Mouse (Mus musculus): ENCODE measurements around the gene Mettl3. TPM values are rescaled to one million over a fixed set of nuclear protein-coding genes. Genes with fewer than 3 reads are reported as not detected.

Mettl3 gene
- 62.6 TPM for polyA plus RNA-seq (2017; shearing (Covaris generic))

GRCm38 (mm10) chr14:52304644-52305271 lies at the start of gene Mettl3:
Mettl3 (minus strand) TSS chr14:52305128.

DNA sequence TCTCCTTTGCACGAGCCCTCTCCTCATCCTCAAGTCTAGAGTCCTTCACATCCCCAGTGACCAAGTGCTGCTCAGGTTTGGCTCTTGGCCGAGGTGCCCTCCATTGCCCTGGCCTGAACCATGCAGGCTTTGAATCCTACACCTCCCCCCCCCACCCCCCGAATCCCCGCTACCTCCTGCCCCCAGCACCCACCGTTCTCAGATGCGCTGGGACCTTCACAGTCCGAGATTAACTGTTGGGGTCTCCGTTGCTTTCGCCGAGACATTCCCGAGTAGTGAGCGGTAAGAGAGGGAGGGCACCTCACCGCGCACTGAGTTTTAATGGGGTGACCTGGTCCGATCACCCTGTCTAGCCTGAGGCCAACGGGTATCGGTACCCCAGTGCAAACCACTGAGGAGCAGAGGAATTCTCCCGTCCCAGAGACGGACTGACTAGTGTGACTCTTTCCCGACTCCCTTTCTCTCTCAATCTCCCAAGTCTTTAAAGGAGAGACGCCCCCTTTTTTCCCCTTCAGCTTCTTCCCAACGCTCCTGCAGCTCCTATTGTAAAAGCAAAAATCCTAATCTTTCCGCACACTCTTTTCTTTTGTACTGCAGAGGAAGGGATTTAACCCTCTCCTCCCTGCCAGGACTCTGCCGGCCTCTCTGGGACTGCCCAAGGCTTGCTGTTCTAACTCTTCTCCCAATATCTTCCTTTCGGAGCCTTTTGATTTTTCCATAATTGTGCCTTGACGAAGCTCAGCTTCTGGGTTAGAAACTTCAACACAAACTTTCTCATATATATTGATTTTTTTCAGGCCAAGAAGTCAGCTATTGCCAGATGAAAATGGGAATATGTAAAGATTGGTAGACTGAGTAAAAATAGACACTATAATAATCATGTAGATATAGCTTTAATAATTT lies 23.2 kb upstream of the Mettl3 start, which contains the start of gene Sall2:
TSS of gene Sall2 (minus strand) at position 853 of the 903 bp plus-strand sequence.

GRCm38 (mm10) chr14:52278932-52279746 lies 25.8 kb downstream of the Mettl3 start, which contains the start of the genes Tox4 and Rab2b:
Tox4 (plus strand) TSS chr14:52279146.
Rab2b (minus strand) TSS chr14:52279545.

GRCm38 (mm10) chr14:52257484-52258213 lies 47.3 kb downstream of the Mettl3 start, which contains the start of gene Chd8:
Chd8 (minus strand) TSS chr14:52257780.

Other genes starting within 250 kb of the Mettl3 start
- gene Hnrnpc, start 201.1 kb downstream of the Mettl3 start, polyA plus RNA-seq (2017; shearing (Covaris generic)): 468 TPM
- gene Rpgrip1, start 194.4 kb downstream of the Mettl3 start, polyA plus RNA-seq (2017; shearing (Covaris generic)): 5.3 TPM
- 17.0 TPM for gene Supt16, start 107.7 kb downstream of the Mettl3 start, polyA plus RNA-seq (2017; shearing (Covaris generic))
- gene Chd8, start 47.3 kb downstream of the Mettl3 start, polyA plus RNA-seq (2017; shearing (Covaris generic)): 42.7 TPM
- gene Tox4, start 26.0 kb downstream of the Mettl3 start, polyA plus RNA-seq (2017; shearing (Covaris generic)): 128 TPM
- 19.6 TPM for gene Rab2b, start 25.6 kb downstream of the Mettl3 start, polyA plus RNA-seq (2017; shearing (Covaris generic))
- gene Sall2, start 23.6 kb upstream of the Mettl3 start, polyA plus RNA-seq (2017; shearing (Covaris generic)): 0.97 TPM
- gene Olfr1513, start 51.3 kb upstream of the Mettl3 start, polyA plus RNA-seq (2017; shearing (Covaris generic)): not detected
- gene Olfr1512, start 74.0 kb upstream of the Mettl3 start, polyA plus RNA-seq (2017; shearing (Covaris generic)): not detected
- gene Olfr1511, start 92.3 kb upstream of the Mettl3 start, polyA plus RNA-seq (2017; shearing (Covaris generic)): not detected
- not detected for gene Olfr1510, start 109.2 kb upstream of the Mettl3 start, polyA plus RNA-seq (2017; shearing (Covaris generic))
- not detected for gene Olfr1509, start 137.9 kb upstream of the Mettl3 start, polyA plus RNA-seq (2017; shearing (Covaris generic))
- gene Olfr1508, start 162.4 kb upstream of the Mettl3 start, polyA plus RNA-seq (2017; shearing (Covaris generic)): not detected
- gene Olfr1507, start 190.6 kb upstream of the Mettl3 start, polyA plus RNA-seq (2017; shearing (Covaris generic)): 0.40 TPM

Data from naive thymus-derived CD4-positive, alpha-beta T cell, adult 5 months (primary cell).